Mouse (Mus musculus): ENCODE results near the gene Vmn1r192. TPM values are rescaled to one million over a fixed set of nuclear protein-coding genes. Genes with fewer than 3 reads are reported as not detected.

Gene Vmn1r192
- polyA plus RNA-seq (2012; rRNA removed): not detected in 2 replicates

GRCm38 (mm10) chr13:22191041-22191440 lies at the start of gene Vmn1r192:
Gene Vmn1r192, minus strand, starts transcription at chr13:22191141.

GRCm38 (mm10) chr13:22223060-22223459 lies 32.1 kb upstream of the Vmn1r192 start, which contains the start of gene Vmn1r193:
Gene Vmn1r193, minus strand, starts transcription at chr13:22223160.

DNA sequence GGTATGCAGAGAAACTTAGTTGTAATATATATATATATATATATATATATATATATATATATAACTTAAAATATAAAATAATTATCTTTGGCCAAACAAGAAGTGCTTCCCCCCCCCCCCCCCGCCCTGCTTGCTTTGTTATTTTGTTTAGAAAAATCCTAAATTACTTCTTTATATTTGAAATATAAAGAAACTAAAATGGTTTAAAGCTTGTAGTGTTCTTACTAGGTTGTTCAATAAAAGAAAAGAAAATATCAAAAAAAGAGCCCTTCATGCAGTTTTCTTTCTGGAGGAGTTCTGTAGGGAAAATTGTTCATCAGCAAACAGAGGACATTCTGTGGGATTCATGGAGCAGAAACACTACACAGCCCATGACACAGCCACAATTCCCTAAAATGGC lies 7.1 kb downstream of the Vmn1r192 start, which contains the start of gene Vmn1r191:
TSS of gene Vmn1r191 (minus strand) at position 101 of the 400 bp plus-strand sequence.

Other genes with a start within 250 kb of the Vmn1r192 start
- gene Zfp184, start 246.0 kb downstream of the Vmn1r192 start, polyA plus RNA-seq (2012; rRNA removed): 0.03 TPM in 1 of 2 replicates, not detected in the other
- gene Pom121l2, start 209.9 kb downstream of the Vmn1r192 start, polyA plus RNA-seq (2012; rRNA removed): not detected in 2 replicates
- gene Prss16, start 181.4 kb downstream of the Vmn1r192 start, polyA plus RNA-seq (2012; rRNA removed): 0.22 and 0.48 TPM in 2 replicates
- gene Hist1h2ah, start 155.6 kb downstream of the Vmn1r192 start, polyA plus RNA-seq (2012; rRNA removed): 5.9 and 12.0 TPM in 2 replicates
- gene Hist1h2bk, start 155.3 kb downstream of the Vmn1r192 start, polyA plus RNA-seq (2012; rRNA removed): 9.0 and 9.2 TPM in 2 replicates
- gene Hist1h4i, start 149.8 kb downstream of the Vmn1r192 start, polyA plus RNA-seq (2012; rRNA removed): 1.7 and 4.4 TPM in 2 replicates
- gene Hist1h2ag, start 148.2 kb downstream of the Vmn1r192 start, polyA plus RNA-seq (2012; rRNA removed): 1.6 and 2.8 TPM in 2 replicates
- 3.4 and 3.7 TPM in 2 replicates for gene Hist1h2bj, start 147.9 kb downstream of the Vmn1r192 start, polyA plus RNA-seq (2012; rRNA removed)
- gene Vmn1r188, start 106.7 kb downstream of the Vmn1r192 start, polyA plus RNA-seq (2012; rRNA removed): not detected in 2 replicates
- not detected in 2 replicates for gene Vmn1r189, start 85.3 kb downstream of the Vmn1r192 start, polyA plus RNA-seq (2012; rRNA removed)
- gene Vmn1r191, start 7.2 kb downstream of the Vmn1r192 start, polyA plus RNA-seq (2012; rRNA removed): not detected in 2 replicates
- not detected in 2 replicates for gene Vmn1r193, start 32.0 kb upstream of the Vmn1r192 start, polyA plus RNA-seq (2012; rRNA removed)
- not detected in 2 replicates for gene Vmn1r194, start 53.1 kb upstream of the Vmn1r192 start, polyA plus RNA-seq (2012; rRNA removed)
- not detected in 2 replicates for gene Vmn1r195, start 79.4 kb upstream of the Vmn1r192 start, polyA plus RNA-seq (2012; rRNA removed)
- gene Vmn1r196, start 98.8 kb upstream of the Vmn1r192 start, polyA plus RNA-seq (2012; rRNA removed): not detected in 2 replicates
- not detected in 2 replicates for gene Vmn1r197, start 133.4 kb upstream of the Vmn1r192 start, polyA plus RNA-seq (2012; rRNA removed)
- not detected in 2 replicates for gene Vmn1r198, start 159.2 kb upstream of the Vmn1r192 start, polyA plus RNA-seq (2012; rRNA removed)
- gene Vmn1r199, start 188.7 kb upstream of the Vmn1r192 start, polyA plus RNA-seq (2012; rRNA removed): not detected in 2 replicates
- gene Vmn1r200, start 199.2 kb upstream of the Vmn1r192 start, polyA plus RNA-seq (2012; rRNA removed): not detected in 2 replicates

Measured in stomach, adult 2 months (tissue).